Mouse (Mus musculus): ENCODE data around the gene Pmel. TPM values are rescaled to one million over a fixed set of nuclear protein-coding genes. Genes with fewer than 3 reads are reported as not detected.
"Not testable (repeated sequence)": the region's sequence is repeated elsewhere in the genome, so short reads cannot be mapped to it uniquely, and the experiment has no call there.

Pmel gene
- polyA plus RNA-seq, 1 experiment from 2014 or later, result 2.3 TPM

DNA sequence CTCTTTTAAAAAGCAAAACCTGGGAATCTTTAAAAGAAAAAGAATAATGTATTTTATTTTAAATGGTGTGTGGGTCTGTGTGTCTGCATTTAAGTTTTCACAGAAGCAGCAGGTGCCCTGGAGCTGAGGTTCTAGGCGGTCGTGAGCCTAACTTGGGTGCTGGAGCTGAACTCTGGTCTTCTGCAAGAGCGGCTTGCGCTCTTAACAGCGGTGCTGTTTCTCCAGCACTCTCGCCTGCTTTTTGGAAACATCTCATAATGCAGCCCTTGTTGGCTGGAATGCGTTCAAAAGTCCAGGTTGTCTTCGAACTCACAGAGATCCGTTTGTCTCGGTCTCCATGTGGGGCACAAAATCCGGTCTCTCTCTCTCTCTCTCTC lies 1.3 kb downstream of the Pmel start:
- ATAC-seq (ENCODE audit: low FRiP score, low read depth), result peak; percentile 2; the same call in 1 of the 2 replicates
- Histone ChIP-seq H3K9me3 (no peaks in the 10 kb centered on the region), H3K4me3 (peak overlapping the region; percentile 65), H3K27me3 (no peaks in the 10 kb centered on the region), H3K9ac (peak overlapping the region; percentile 37), H3K4me1 (peaks cover 25% of the 10 kb centered on the region), H3K27ac (peak overlapping the region; percentile 66), H3K4me2 (replicated peaks) (peak overlapping the region; percentile 91), H3K36me3 (peaks cover 29% of the 10 kb centered on the region)
- WGBS, result 7% methylated on average over 11 of the region's 11 CpGs

DNA sequence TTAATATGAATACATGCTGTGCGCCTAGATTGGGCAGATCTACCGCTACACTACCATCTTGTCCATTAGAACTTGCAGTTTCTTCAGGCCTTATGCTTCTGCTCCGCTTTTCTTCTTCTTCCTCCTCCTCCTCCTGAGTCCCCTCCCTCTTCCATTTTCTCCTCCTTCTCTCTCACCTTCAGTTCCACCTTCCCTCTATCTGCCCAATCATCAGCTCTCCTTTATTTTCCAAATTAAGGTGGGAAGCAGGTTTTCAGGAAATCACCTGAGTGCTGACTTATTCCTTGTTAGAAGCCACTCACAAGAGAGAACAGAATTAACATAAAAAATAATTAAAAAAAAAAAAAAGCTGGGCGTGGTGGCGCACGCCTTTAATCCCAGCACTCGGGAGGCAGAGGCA lies 7.3 kb downstream of the Pmel start:
- 93% methylated on average over 7 of the region's 7 CpGs for WGBS
- not testable (repeated sequence) for ATAC-seq (ENCODE audit: low FRiP score, low read depth); H3K27ac ChIP-seq

DNA sequence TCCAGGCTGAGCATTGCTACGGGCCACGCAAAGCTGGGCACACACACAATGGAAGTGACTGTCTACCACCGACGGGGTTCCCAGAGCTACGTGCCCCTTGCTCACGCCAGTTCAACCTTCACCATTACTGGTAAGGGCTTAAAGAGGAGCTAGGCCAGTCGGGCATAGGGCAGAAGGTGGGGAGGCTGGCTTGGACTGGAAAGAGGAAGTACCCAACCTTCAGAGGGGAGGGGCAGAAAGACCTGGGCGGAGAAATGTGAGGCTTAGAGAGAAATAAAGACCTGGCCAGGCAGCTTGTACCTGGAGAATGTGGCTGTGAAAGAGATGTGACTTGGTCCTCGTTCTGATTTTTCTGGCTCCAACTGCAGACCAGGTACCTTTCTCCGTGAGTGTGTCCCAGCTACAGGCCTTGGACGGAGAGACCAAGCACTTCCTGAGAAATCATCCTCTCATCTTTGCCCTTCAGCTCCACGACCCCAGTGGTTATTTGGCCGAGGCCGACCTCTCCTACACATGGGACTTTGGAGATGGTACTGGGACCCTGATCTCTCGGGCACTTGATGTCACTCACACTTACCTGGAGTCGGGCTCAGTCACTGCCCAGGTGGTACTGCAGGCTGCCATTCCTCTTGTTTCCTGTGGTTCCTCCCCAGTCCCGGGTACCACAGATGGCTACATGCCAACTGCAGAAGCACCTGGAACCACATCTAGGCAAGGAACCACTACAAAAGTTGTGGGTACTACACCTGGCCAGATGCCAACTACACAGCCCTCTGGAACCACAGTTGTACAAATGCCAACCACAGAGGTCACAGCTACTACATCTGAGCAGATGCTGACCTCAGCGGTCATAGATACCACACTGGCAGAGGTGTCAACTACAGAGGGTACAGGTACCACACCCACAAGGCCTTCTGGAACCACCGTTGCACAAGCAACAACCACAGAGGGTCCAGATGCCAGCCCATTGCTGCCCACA lies 11.9 kb downstream of the Pmel start:
- no peak overlapping the region for H3K4me2 ChIP-seq (replicated peaks)
- H3K4me3 ChIP-seq, result no peak overlapping the region
- no peak overlapping the region for H3K9ac ChIP-seq
- H3K36me3 ChIP-seq, result no peaks in the 10 kb centered on the region
- ATAC-seq (ENCODE audit: low FRiP score, low read depth), result no peak
- 86% methylated on average over 19 of the region's 19 CpGs for WGBS
- no peak overlapping the region for H3K27ac ChIP-seq
- H3K4me1 ChIP-seq, result no peaks in the 10 kb centered on the region
- no peaks in the 10 kb centered on the region for H3K27me3 ChIP-seq
- no peaks in the 10 kb centered on the region for H3K9me3 ChIP-seq

More for the DNA sequence above, 7.3 kb downstream of the Pmel start:
- H3K4me1 ChIP-seq; H3K27me3 ChIP-seq; H3K36me3 ChIP-seq; H3K9me3 ChIP-seq; H3K9ac ChIP-seq; H3K4me3 ChIP-seq; H3K4me2 ChIP-seq (replicated peaks): not testable (repeated sequence)

DNA sequence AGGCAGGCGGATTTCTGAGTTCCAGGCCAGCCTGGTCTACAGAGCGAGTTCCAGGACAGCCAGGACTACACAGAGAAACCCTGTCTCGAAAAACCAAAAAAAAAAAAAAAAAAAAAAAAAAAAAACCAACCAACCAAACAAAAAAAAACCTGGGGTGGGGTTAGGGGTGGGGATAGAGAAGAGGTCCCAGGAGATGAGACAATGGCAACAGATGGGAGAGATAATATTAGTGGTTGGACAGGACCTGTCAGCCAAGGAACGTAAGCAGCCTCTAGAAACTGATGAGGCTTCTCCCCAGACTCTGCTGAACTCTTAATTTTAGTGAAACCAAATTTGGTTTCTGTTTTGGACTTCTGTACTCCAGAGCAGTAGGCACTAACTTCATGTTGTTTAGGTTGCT lies 21.5 kb downstream of the Pmel start:
- H3K36me3 ChIP-seq, result peaks cover 14% of the 10 kb centered on the region; the same call in 1 of the 2 replicates
- not testable (repeated sequence) for H3K4me2 ChIP-seq (replicated peaks); H3K4me3 ChIP-seq; H3K9me3 ChIP-seq; H3K27me3 ChIP-seq; H3K9ac ChIP-seq; H3K4me1 ChIP-seq; H3K27ac ChIP-seq; ATAC-seq (ENCODE audit: low FRiP score, low read depth)
- WGBS, result 96% methylated on average over 4 of the region's 4 CpGs

DNA sequence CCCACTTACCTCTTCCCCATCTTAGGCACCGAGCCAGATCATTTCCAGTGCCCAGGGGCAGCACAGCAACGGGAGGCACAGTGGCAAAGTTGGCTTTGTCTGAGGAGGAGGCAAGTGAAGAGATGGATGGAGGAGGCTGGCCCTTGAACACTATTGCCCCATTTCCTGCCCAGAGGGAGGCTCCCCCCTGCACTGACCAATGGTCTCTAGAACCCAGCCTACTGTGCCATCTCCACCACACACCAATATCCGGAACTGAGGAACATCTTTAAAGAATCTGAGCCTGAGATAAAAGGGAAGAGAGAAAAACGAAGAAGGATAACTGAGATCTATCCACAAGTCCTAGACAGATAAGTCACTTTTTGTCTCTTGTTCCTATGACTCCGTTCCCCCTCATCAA lies 24.1 kb downstream of the Pmel start:
- Histone ChIP-seq H3K9ac (no peak overlapping the region), H3K36me3 (peaks cover 19% of the 10 kb centered on the region), H3K27ac (no peak overlapping the region), H3K4me2 (replicated peaks) (no peak overlapping the region), H3K9me3 (no peaks in the 10 kb centered on the region), H3K4me1 (0 out of 2 replicates have a peak, but pooled peaks cover 3% of the 10 kb centered on the region), H3K27me3 (no peaks in the 10 kb centered on the region), H3K4me3 (no peak overlapping the region)
- no peak for ATAC-seq (ENCODE audit: low FRiP score, low read depth)
- WGBS, result 78% methylated on average over 5 of the region's 5 CpGs

DNA sequence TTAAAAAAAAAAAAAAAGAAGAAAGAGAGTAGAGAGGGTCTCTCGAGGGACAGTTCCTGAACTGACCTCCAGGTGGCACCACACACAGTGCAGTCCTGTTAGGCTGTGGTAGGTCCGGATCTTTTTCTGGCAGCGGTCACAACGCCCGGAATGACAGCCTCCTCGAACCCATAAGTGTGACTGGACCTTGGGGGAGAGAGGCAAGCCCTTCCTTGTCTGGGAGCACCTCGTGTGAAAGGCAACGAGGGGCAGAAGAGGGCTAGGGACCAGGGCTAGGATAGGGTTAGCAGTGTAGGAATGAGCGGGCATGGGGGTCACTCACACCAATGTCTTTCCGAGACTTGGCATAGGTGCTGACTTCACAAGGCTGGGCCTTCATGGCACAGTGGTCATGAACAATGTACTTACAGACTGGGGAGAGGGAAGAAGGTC lies 27.0 kb downstream of the Pmel start:
- Histone ChIP-seq H3K36me3 (peaks cover 33% of the 10 kb centered on the region), H3K4me2 (replicated peaks) (no peak overlapping the region), H3K4me3 (no peak overlapping the region), H3K4me1 (0 out of 2 replicates have a peak, but pooled peaks cover 3% of the 10 kb centered on the region), H3K9ac (no peak overlapping the region), H3K9me3 (no peaks in the 10 kb centered on the region), H3K27me3 (no peaks in the 10 kb centered on the region), H3K27ac (no peak overlapping the region)
- ATAC-seq (ENCODE audit: low FRiP score, low read depth), result peak; percentile 60; the same call in 1 of the 2 replicates
- WGBS, result 19% methylated on average over 10 of the region's 10 CpGs

DNA sequence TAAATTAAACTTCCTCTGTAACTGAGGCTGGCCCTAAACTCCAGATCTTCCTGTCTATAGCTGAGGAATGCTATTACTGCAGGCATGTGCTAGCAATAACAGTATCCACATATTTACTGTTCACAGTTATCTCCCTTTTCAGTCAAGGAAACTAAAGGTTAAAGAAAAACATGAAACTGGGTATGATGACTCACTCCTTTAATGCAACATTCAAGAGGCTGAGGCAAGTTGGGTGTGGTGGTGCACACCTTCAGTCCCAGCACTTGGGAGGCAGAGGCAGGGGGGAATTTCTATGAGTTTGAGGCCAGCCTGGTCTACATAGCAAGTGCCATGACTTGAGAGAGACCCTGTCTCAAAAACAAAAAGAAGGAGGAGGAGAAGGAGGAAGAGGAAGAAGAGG lies 28.0 kb downstream of the Pmel start:
- no peak for ATAC-seq (ENCODE audit: low FRiP score, low read depth)
- H3K4me1 ChIP-seq, result 0 out of 2 replicates have a peak, but pooled peaks cover 3% of the 10 kb centered on the region
- H3K4me2 ChIP-seq (replicated peaks), result no peak overlapping the region
- H3K27me3 ChIP-seq, result no peaks in the 10 kb centered on the region
- no peak overlapping the region for H3K27ac ChIP-seq
- peaks cover 37% of the 10 kb centered on the region for H3K36me3 ChIP-seq
- no peaks in the 10 kb centered on the region for H3K9me3 ChIP-seq
- no peak overlapping the region for H3K9ac ChIP-seq
- H3K4me3 ChIP-seq, result no peak overlapping the region

DNA sequence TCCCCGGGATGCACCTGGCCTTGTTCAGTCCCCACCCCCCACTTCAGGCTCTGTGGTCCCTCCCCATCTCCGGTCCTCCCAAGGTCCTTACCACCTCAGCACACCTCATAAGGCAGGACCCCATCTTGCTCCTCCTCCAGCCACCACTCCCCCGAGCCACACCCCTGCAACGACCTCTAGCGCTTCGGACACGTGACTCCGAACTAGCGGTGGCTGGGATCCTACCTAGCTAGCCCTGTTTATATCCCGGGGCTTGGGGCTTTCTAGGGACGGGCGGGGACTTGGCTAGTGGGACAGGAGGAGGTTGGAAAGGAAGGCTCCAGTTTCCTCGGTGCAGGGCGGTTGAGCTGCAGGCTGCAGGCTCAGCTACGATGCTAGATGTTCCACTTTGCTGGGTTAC lies 33.4 kb downstream of the Pmel start:
- Histone ChIP-seq H3K4me1 (peaks cover 4% of the 10 kb centered on the region), H3K4me3 (peak overlapping the region; percentile 23), H3K9ac (peak overlapping the region; percentile 43; the same call in 1 of the 2 replicates), H3K27ac (no peak overlapping the region), H3K27me3 (peaks cover 4% of the 10 kb centered on the region), H3K4me2 (replicated peaks) (peak overlapping the region; percentile 57), H3K9me3 (no peaks in the 10 kb centered on the region), H3K36me3 (peaks cover 22% of the 10 kb centered on the region)
- ATAC-seq (ENCODE audit: low FRiP score, low read depth), result peak; percentile 71
- WGBS, result 2% methylated on average over 15 of the region's 15 CpGs

DNA sequence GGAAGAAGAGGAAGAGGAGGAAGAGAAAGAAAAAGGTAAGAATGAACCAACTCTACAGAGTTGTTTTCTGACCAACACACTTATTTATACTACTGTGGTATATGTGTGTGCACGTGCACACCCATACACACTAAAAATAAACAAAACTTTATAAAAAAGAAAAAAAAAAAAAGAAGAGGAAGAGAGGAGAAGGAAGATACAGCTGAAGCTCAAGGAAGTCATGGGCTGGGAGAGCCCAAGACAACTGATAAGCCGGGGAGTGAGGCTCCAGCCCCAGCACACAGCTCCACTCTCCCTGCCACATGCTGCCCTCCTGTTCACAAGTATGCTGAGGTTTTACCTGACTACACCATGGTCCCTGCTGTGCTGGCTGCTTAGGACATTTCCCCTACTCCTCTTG lies 36.3 kb downstream of the Pmel start:
- Histone ChIP-seq H3K4me2 (replicated peaks) (no peak overlapping the region), H3K4me3 (no peak overlapping the region), H3K27ac (no peak overlapping the region), H3K9ac (no peak overlapping the region), H3K9me3 (no peaks in the 10 kb centered on the region), H3K4me1 (peaks cover 22% of the 10 kb centered on the region), H3K36me3 (peaks cover 3% of the 10 kb centered on the region; the same call in 1 of the 2 replicates), H3K27me3 (peaks cover 13% of the 10 kb centered on the region)
- 63% methylated on average over 2 of the region's 2 CpGs for WGBS
- no peak for ATAC-seq (ENCODE audit: low FRiP score, low read depth)

DNA sequence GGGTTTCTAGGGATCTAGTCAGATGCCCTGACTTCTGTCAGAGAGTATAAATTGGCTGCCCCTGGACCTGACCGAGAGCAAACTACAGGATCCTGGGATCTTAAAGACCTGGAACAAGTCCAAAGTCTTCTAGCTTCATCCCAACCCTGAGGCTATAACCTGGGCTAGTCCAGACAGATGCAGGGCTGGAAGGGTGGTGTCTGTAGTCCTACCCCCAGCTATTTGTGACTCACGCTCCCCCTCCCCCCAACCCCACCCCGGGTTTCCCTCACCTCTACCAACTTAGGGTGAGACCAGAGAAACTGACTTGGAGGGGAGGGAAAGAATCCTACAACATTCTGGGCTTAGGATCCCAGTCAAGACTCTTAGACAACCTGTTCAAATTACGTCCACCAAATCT lies 38.6 kb downstream of the Pmel start:
- WGBS, result 26% methylated on average over 4 of the region's 4 CpGs
- Histone ChIP-seq H3K9ac (no peak overlapping the region), H3K36me3 (no peaks in the 10 kb centered on the region), H3K27me3 (peaks cover 13% of the 10 kb centered on the region), H3K4me1 (peaks cover 19% of the 10 kb centered on the region), H3K27ac (no peak overlapping the region), H3K4me3 (peak overlapping the region; percentile 74), H3K9me3 (no peaks in the 10 kb centered on the region), H3K4me2 (replicated peaks) (peak overlapping the region; percentile 89)
- ATAC-seq (ENCODE audit: low FRiP score, low read depth), result no peak

DNA sequence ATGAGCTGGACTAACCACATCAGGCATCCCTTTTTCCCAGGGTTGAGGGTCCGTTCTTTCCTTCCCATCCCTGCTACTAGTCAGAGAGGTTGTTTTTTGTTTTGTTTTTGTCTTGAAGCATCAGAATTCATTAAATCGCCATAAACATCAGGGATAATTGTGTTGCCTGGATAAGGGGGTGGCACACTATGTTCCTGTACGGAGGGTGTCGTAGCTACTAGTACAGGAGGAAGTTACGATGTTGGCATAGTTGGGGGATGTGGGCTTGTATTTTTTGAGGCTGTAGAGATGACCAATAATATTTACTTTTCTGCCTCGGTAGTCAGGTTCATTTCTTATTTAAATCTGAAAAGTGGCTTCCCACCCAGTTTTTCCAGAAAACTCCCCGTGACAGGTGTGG lies 39.2 kb downstream of the Pmel start:
- Histone ChIP-seq H3K4me2 (replicated peaks) (peak overlapping the region; percentile 89), H3K4me1 (peaks cover 18% of the 10 kb centered on the region), H3K27ac (no peak overlapping the region), H3K36me3 (no peaks in the 10 kb centered on the region), H3K27me3 (peaks cover 13% of the 10 kb centered on the region), H3K9me3 (no peaks in the 10 kb centered on the region), H3K4me3 (peak overlapping the region; percentile 74), H3K9ac (peak overlapping the region; percentile 84)
- no peak for ATAC-seq (ENCODE audit: low FRiP score, low read depth)
- WGBS, result 6% methylated on average over 7 of the region's 7 CpGs

DNA sequence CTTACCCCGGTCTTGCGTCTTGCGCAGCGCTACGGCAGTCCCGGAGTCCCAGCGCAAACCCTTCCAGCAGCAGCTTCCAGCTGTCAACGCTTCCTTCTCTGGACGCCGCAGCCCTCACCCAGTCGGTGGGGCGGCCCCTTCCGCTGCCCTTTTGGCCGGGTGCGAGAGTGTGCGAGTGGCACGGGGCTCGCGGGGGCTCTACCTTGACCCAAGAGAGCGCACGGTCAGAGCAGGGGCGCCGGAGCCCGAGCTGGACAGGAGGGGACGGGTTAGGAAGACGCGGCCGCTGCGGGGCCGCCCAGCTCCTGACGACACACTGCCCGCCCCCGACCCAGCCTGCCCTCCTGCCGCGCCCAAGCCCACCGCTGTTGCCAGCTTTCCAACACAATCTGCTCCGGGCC lies 39.8 kb downstream of the Pmel start:
- peak; percentile 25 for ATAC-seq (ENCODE audit: low FRiP score, low read depth)
- peak overlapping the region; percentile 89 for H3K4me2 ChIP-seq (replicated peaks)
- H3K27me3 ChIP-seq, result peaks cover 13% of the 10 kb centered on the region
- peak overlapping the region; percentile 84 for H3K9ac ChIP-seq
- under 1% methylated on average over 36 of the region's 37 CpGs for WGBS
- peaks cover 18% of the 10 kb centered on the region for H3K4me1 ChIP-seq
- peak overlapping the region; percentile 74 for H3K4me3 ChIP-seq
- no peaks in the 10 kb centered on the region for H3K9me3 ChIP-seq
- H3K36me3 ChIP-seq, result no peaks in the 10 kb centered on the region
- H3K27ac ChIP-seq, result peak overlapping the region; percentile 34; the same call in 1 of the 2 replicates

All from limb, embryonic 13.5 days (tissue).